Mouse (Mus musculus) lung, postnatal 0 days (tissue): Measurements from ENCODE around the gene Vmn1r225. TPM values are rescaled to one million over a fixed set of nuclear protein-coding genes. Genes with fewer than 3 reads are reported as not detected.
"Not testable (repeated sequence)": the region's sequence is repeated elsewhere in the genome, so short reads cannot be mapped to it uniquely, and the experiment has no call there.

Experiments
- ATAC-seq: fragments of 200-750 bp; cut with Nextera tagmentation; 2 replicates; pipeline ENCODE4 v1.8.0; 2017; ENCODE audit warnings: moderate library complexity
- DNase-seq: peaks from one replicate; pipeline ENCODE4 v3.0.0-alpha.2; 2016; ENCODE audit warnings: low spot score
- H3K27ac ChIP-seq: fragments of 300-500 bp; sonication (generic); 2 replicates; pipeline ENCODE4 v1.5.1; 2014; ENCODE audit warnings: antibody characterized with exemption, mild to moderate bottlenecking, low read length, mixed read lengths
- H3K27me3 ChIP-seq: fragments of 300-500 bp; sonication (generic); replicated peaks from 2 replicates; pipeline ENCODE4 v1.6.1; 2014; ENCODE audit warnings: low read length, mixed read lengths; ENCODE audit not compliant: insufficient read depth
- H3K36me3 ChIP-seq: fragments of 300-500 bp; sonication (generic); 2 replicates; pipeline ENCODE4 v1.6.1; 2014; ENCODE audit warnings: low read length, mixed read lengths; ENCODE audit not compliant: insufficient read depth
- H3K4me1 ChIP-seq: fragments of 300-500 bp; sonication (generic); 2 replicates; pipeline ENCODE4 v1.6.1; 2014; ENCODE audit warnings: antibody characterized with exemption, low read depth, low read length, mixed read lengths; ENCODE audit not compliant: insufficient read depth
- H3K4me2 ChIP-seq: fragments of 300-500 bp; sonication (generic); replicated peaks from 2 replicates; pipeline ENCODE4 v1.6.1; 2014; ENCODE audit warnings: low read depth, mild to moderate bottlenecking, low read length, moderate library complexity, mixed read lengths
- H3K4me3 ChIP-seq: fragments of 300-500 bp; sonication (generic); 2 replicates; pipeline ENCODE4 v1.5.1; 2014; ENCODE audit warnings: low read depth, low read length
- H3K9ac ChIP-seq: fragments of 300-500 bp; sonication (generic); replicated peaks from 2 replicates; pipeline ENCODE4 v1.6.1; 2014; ENCODE audit warnings: low read depth, mild to moderate bottlenecking
- H3K9me3 ChIP-seq: fragments of 300-500 bp; sonication (generic); 2 replicates; pipeline ENCODE4 v1.6.1; 2016; ENCODE audit warnings: low read length, mixed read lengths
- CTCF ChIP-seq: IDR thresholded peaks from 2 replicates; pipeline ENCODE4 v1.5.1; 2016; ENCODE audit warnings: antibody characterized with exemption, mild to moderate bottlenecking
- EP300 ChIP-seq: IDR thresholded peaks from 2 replicates; pipeline ENCODE4 v1.6.1; 2016; ENCODE audit warnings: antibody characterized with exemption, mild to moderate bottlenecking, control low read depth
- WGBS: fragments of 180-500 bp; shearing (Covaris S2); extraction: QIAGEN DNeasy Blood & Tissue Kit; methylation state at CpG from one replicate; pipeline ENCODE4 v1.1.7; 2014; 5-methylcytosine and 5-hydroxymethylcytosine counted together
- polyA plus RNA-seq: library from polyadenylated mRNA; unstranded; fragments of >200 nt; fragmentation: Nextera tagmentation; extraction: Ambion mirVana; gene quantifications from 2 replicates; pipeline ENCODE4 v1.2.1, GENCODE M21; 2015

The Vmn1r225 gene
- polyA plus RNA-seq, result not detected in 2 replicates

- Histone ChIP-seq H3K4me2 (no peak within 1 kb of the TSS), H3K9ac (no peak within 1 kb of the TSS), H3K4me3 (no peak within 1 kb of the TSS), H3K9me3 (no peaks in the 10 kb centered on the region), H3K36me3 (no peaks in the 10 kb centered on the region), H3K4me1 (no peaks in the 10 kb centered on the region), H3K27me3 (no peaks in the 10 kb centered on the region), H3K27ac (no peak within 1 kb of the TSS)
- ATAC-seq, result no peak
- DNase-seq, result no peak
- no peak for TF ChIP-seq CTCF
- no peak for TF ChIP-seq EP300
These were observed at the start of gene Vmn1r225 for GRCm38 (mm10) chr17:20497858-20498257. Vmn1r225 (plus strand) TSS chr17:20498158.

DNA sequence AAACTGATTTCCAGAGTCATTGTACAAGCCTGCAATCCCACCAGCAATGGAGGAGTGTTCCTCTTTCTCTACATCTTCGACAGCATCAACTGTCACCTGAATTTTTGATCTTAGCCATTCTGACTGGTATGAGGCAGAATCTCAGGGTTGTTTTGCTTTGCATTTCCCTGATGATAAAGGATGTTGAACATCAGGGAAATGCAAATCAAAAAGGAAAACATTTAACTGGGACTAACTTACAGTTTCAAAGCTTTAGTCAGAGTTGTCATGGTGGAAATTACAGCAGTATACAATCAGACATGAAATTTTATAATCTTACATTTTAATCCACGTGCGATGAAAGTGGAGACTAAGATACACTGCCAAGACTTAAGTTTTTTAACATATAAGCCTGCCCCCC lies 24.6 kb upstream of the Vmn1r225 start:
- 59% methylated on average over 3 of the region's 3 CpGs for WGBS
- no peak for ATAC-seq

DNA sequence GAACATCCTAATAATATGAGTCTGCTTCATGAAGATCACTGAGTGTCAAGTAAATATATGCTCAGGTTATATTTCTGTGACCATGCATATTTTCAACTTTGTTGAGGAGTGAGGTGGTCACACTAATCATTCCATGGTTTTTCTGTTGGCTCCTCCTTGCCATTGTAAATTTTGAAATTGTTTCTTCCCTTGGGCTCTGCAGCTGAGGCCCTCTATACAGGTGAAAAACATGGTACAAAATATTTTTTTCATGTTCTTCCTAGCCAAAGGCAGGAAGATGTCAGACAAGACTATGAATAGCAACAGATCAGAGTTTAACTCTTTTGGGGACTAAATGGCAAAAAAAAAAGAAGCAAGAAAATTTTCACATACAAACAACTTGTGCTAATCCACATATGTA lies 16.7 kb upstream of the Vmn1r225 start, which contains the start of gene Vmn2r108:
Gene Vmn2r108, minus strand, starts transcription at position 101 of the 400 bp plus-strand sequence.
- H3K27ac ChIP-seq, result no peak within 1 kb of the TSS
- H3K4me1 ChIP-seq, result no peaks in the 10 kb centered on the region
- DNase-seq (no peak), ATAC-seq (no peak)
- no peaks in the 10 kb centered on the region for H3K9me3 ChIP-seq
- H3K4me2 ChIP-seq, result no peak within 1 kb of the TSS
- H3K27me3 ChIP-seq, result no peaks in the 10 kb centered on the region
- H3K36me3 ChIP-seq, result no peaks in the 10 kb centered on the region
- TF ChIP-seq EP300 (no peak), CTCF (no peak)
- no peak within 1 kb of the TSS for H3K9ac ChIP-seq
- H3K4me3 ChIP-seq, result no peak within 1 kb of the TSS

More for the DNA sequence above, 24.6 kb upstream of the Vmn1r225 start:
- Histone ChIP-seq H3K27me3 (no peaks in the 10 kb centered on the region), H3K4me1 (no peaks in the 10 kb centered on the region), H3K36me3 (no peaks in the 10 kb centered on the region), H3K9ac (no peak overlapping the region), H3K4me3 (no peak overlapping the region), H3K4me2 (no peak overlapping the region), H3K9me3 (no peaks in the 10 kb centered on the region), H3K27ac (no peak overlapping the region)
- TF ChIP-seq CTCF (no peak), EP300 (no peak)
- no peak for DNase-seq

DNA sequence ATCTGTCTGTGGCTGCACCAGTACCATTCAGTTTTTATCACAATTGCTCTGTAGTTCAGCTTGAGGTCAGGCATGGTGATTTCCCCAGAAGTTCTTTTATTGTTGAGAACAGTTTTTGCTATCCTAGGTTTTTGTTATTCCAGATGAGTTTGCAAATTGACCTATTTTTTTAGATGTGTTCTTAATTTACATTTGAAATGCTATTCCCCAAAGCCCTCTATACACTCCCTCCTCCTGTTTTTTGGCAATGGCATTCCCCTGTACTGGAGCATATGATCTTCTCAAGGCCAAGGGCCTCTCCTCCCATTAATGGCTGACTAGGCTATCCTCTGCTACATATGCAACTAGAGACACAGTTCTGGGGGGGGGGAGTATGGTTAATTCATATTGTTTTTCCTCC lies 10.3 kb downstream of the Vmn1r225 start:
- H3K27ac ChIP-seq, H3K4me3 ChIP-seq, H3K9me3 ChIP-seq, H3K27me3 ChIP-seq, H3K4me2 ChIP-seq, H3K9ac ChIP-seq, ATAC-seq, DNase-seq, H3K4me1 ChIP-seq, H3K36me3 ChIP-seq: not testable (repeated sequence)

Other genes starting within 250 kb of the Vmn1r225 start
- not detected in 2 replicates for gene Vmn2r106, start 212.6 kb upstream of the Vmn1r225 start, polyA plus RNA-seq
- not detected in 2 replicates for gene Vmn2r107, start 152.9 kb upstream of the Vmn1r225 start, polyA plus RNA-seq
- gene Vmn1r224, start 84.0 kb upstream of the Vmn1r225 start, polyA plus RNA-seq, result not detected in 2 replicates
- not detected in 2 replicates for gene Vmn2r108, start 16.8 kb upstream of the Vmn1r225 start, polyA plus RNA-seq
- not detected in 2 replicates for gene Vmn2r109, start 66.6 kb downstream of the Vmn1r225 start, polyA plus RNA-seq
- not detected in 2 replicates for gene Vmn2r110, start 98.3 kb downstream of the Vmn1r225 start, polyA plus RNA-seq
- gene Fpr-rs3, start 126.7 kb downstream of the Vmn1r225 start, polyA plus RNA-seq, result not detected in 2 replicates
- not detected in 2 replicates for gene Vmn1r226, start 184.7 kb downstream of the Vmn1r225 start, polyA plus RNA-seq
- gene Vmn1r227, start 231.7 kb downstream of the Vmn1r225 start, polyA plus RNA-seq, result not detected in 2 replicates